Mouse (Mus musculus) CH12.LX (cell line): ENCODE results near the gene Recql5. TPM values are rescaled to one million over a fixed set of nuclear protein-coding genes. Genes with fewer than 3 reads are reported as not detected.

Experiments used
- DNase-seq: peaks from one replicate; pipeline ENCODE4 v3.0.0-alpha.2; 2013; ENCODE audit errors: extremely low read depth
- H3K27ac ChIP-seq: 2 replicates; pipeline ENCODE4 v1.5.1; 2012; ENCODE audit warnings: low read depth, mild to moderate bottlenecking, control low read depth, moderate library complexity; ENCODE audit not compliant: insufficient read depth
- H3K27me3 ChIP-seq: replicated peaks from 2 replicates; pipeline ENCODE3; 2012; ENCODE audit warnings: inconsistent platforms
- H3K36me3 ChIP-seq, 2 experiments: replicated peaks in 1 of 2; 2 replicates each; pipeline versions ENCODE3 to v1.6.1; 2012; ENCODE audit warnings: inconsistent platforms in 1 of 2, low read length in 1 of 2, mild to moderate bottlenecking in 1 of 2, mixed read lengths in 1 of 2, moderate library complexity in 1 of 2; ENCODE audit not compliant: control insufficient read depth in 1 of 2, insufficient read depth in 1 of 2
- H3K4me1 ChIP-seq, 2 experiments: 2 replicates each; pipeline ENCODE4 v1.6.1; 2012; ENCODE audit warnings: inconsistent platforms in 1 of 2, moderate library complexity in 1 of 2; ENCODE audit not compliant: insufficient read depth in 2 of 2, control insufficient read depth in 1 of 2
- H3K4me2 ChIP-seq: 2 replicates; pipeline ENCODE4 v1.6.1; 2012; ENCODE audit warnings: low read depth, mild to moderate bottlenecking, control low read depth; ENCODE audit not compliant: poor library complexity, insufficient read depth, severe bottlenecking
- H3K4me3 ChIP-seq, 3 experiments: fragments of 150-350 bp in 1 of 3; sonication (generic) in 1 of 3; replicated peaks in 1 of 3; 2 replicates each; pipeline versions ENCODE3 to v1.5.1; 2011 to 2012; ENCODE audit warnings: low read depth in 2 of 3, low read length in 2 of 3, mild to moderate bottlenecking in 2 of 3, moderate library complexity in 2 of 3, control low read depth in 1 of 3, improper control_type of control experiment in 1 of 3, inconsistent platforms in 1 of 3, mixed read lengths in 1 of 3; ENCODE audit not compliant: poor library complexity in 1 of 3
- H3K79me2 ChIP-seq: replicated peaks from 2 replicates; pipeline ENCODE4 v1.6.1; 2012; ENCODE audit warnings: mild to moderate bottlenecking, moderate library complexity; ENCODE audit not compliant: control insufficient read depth, poor library complexity, insufficient read depth, severe bottlenecking; ENCODE audit errors: extremely low read depth
- H3K9ac ChIP-seq: 2 replicates; pipeline ENCODE4 v1.6.1; 2012; ENCODE audit warnings: low read depth, mild to moderate bottlenecking, control low read depth, moderate library complexity; ENCODE audit not compliant: insufficient read depth
- H3K9me3 ChIP-seq: replicated peaks from 2 replicates; pipeline ENCODE3; 2012; ENCODE audit warnings: low read length, inconsistent platforms, mixed read lengths
- BHLHE40 ChIP-seq: IDR thresholded peaks from 2 replicates; pipeline ENCODE4 v1.6.1; 2011; ENCODE audit warnings: mild to moderate bottlenecking, low read depth, low read length, improper control_type of control experiment
- CHD1 ChIP-seq: IDR thresholded peaks from 2 replicates; pipeline ENCODE4 v1.6.1; 2012; ENCODE audit warnings: low read depth, low read length, improper control_type of control experiment, inconsistent platforms
- CTCF ChIP-seq, 2 experiments: IDR thresholded peaks in 1 of 2; conservative IDR thresholded peaks in 1 of 2; 2 replicates each; pipeline ENCODE4 v1.5.1; 2011 to 2012; ENCODE audit warnings: low read depth in 2 of 2, low read length in 2 of 2, improper control_type of control experiment in 1 of 2, inconsistent platforms in 1 of 2, mild to moderate bottlenecking in 1 of 2, moderate library complexity in 1 of 2
- E2F4 ChIP-seq: IDR thresholded peaks from 2 replicates; pipeline ENCODE4 v1.6.1; 2011; ENCODE audit warnings: low read depth, low read length, improper control_type of control experiment; ENCODE audit not compliant: insufficient replicate concordance
- EP300 ChIP-seq: IDR thresholded peaks from 2 replicates; pipeline ENCODE4 v1.6.1; 2011; ENCODE audit warnings: low read length, improper control_type of control experiment
- GABPA ChIP-seq: IDR thresholded peaks from 2 replicates; pipeline ENCODE4 v1.6.1; 2012; ENCODE audit warnings: low read depth, low read length, improper control_type of control experiment, inconsistent platforms; ENCODE audit not compliant: insufficient replicate concordance
- HCFC1 ChIP-seq: IDR thresholded peaks from 2 replicates; pipeline ENCODE4 v1.6.1; 2012; ENCODE audit warnings: low read depth, mild to moderate bottlenecking, inconsistent platforms, low read length, improper control_type of control experiment
- IRF4 ChIP-seq: IDR thresholded peaks from 2 replicates; pipeline ENCODE4 v1.6.1; 2014; ENCODE audit warnings: low read depth, mild to moderate bottlenecking, inconsistent platforms, low read length, improper control_type of control experiment
- JUND ChIP-seq: conservative IDR thresholded peaks from 2 replicates; pipeline ENCODE4 v1.6.1; 2011; ENCODE audit warnings: low read depth, low read length, improper control_type of control experiment
- MAX ChIP-seq: IDR thresholded peaks from 2 replicates; pipeline ENCODE4 v1.6.1; 2011; ENCODE audit warnings: low read length, improper control_type of control experiment
- MAZ ChIP-seq: IDR thresholded peaks from 2 replicates; pipeline ENCODE4 v1.6.1; 2012; ENCODE audit warnings: low read depth, mild to moderate bottlenecking, inconsistent platforms, low read length, improper control_type of control experiment, moderate library complexity
- NELFE ChIP-seq: IDR thresholded peaks from 2 replicates; pipeline ENCODE4 v1.6.1; 2011; ENCODE audit warnings: low read depth, low read length, improper control_type of control experiment
- PAX5 ChIP-seq: IDR thresholded peaks from 2 replicates; pipeline ENCODE4 v1.6.1; 2012; ENCODE audit warnings: low read length, inconsistent platforms, mixed read lengths
- POLR2A ChIP-seq: IDR thresholded peaks from 2 replicates; pipeline ENCODE4 v1.6.1; 2011; ENCODE audit warnings: low read depth, mild to moderate bottlenecking, improper control_type of control experiment, low read length
- POLR2AphosphoS2 ChIP-seq: IDR thresholded peaks from 2 replicates; pipeline ENCODE4 v1.6.1; 2011; ENCODE audit warnings: low read depth, low read length, improper control_type of control experiment
- TBP ChIP-seq: conservative IDR thresholded peaks from 2 replicates; pipeline ENCODE4 v1.6.1; 2011; ENCODE audit warnings: low read depth, low read length, improper control_type of control experiment
- TCF12 ChIP-seq: IDR thresholded peaks from 2 replicates; pipeline ENCODE4 v1.6.1; 2014; ENCODE audit warnings: low read depth, mild to moderate bottlenecking, inconsistent platforms, low read length, improper control_type of control experiment
- UBTF ChIP-seq: IDR thresholded peaks from 2 replicates; pipeline ENCODE4 v1.6.1; 2012; ENCODE audit warnings: low read depth, mild to moderate bottlenecking, inconsistent platforms, low read length, improper control_type of control experiment, moderate library complexity
- USF1 ChIP-seq: IDR thresholded peaks from 2 replicates; pipeline ENCODE4 v1.6.1; 2014; ENCODE audit warnings: low read depth, mild to moderate bottlenecking, inconsistent platforms, low read length, improper control_type of control experiment
- USF2 ChIP-seq: conservative IDR thresholded peaks from 2 replicates; pipeline ENCODE4 v1.6.1; 2011; ENCODE audit warnings: low read depth, low read length, improper control_type of control experiment
- ZC3H11A ChIP-seq: IDR thresholded peaks from 2 replicates; pipeline ENCODE4 v1.6.1; 2012; ENCODE audit warnings: low read depth, mild to moderate bottlenecking, inconsistent platforms, low read length, improper control_type of control experiment
- ZMIZ1 ChIP-seq: IDR thresholded peaks from 2 replicates; pipeline ENCODE4 v1.6.1; 2012; ENCODE audit warnings: low read depth, mild to moderate bottlenecking, inconsistent platforms, low read length, improper control_type of control experiment
- ZNF384 ChIP-seq: IDR thresholded peaks from 2 replicates; pipeline ENCODE4 v1.6.1; 2012; ENCODE audit warnings: low read depth, low read length, improper control_type of control experiment, inconsistent platforms
- dilution Hi-C: fragments of 300-500 bp; cut with MboI; formaldehyde crosslinking; loops from 2 replicates; pipeline ENCODE4 v1.14.3; 2020; ENCODE audit warnings: low sequenced_read_pairs; ENCODE audit not compliant: extremely low pct_unique_long_range_greater_than_20kb, extremely low pct_ligation_motif_present
- in situ Hi-C: fragments of 300-500 bp; cut with MboI; formaldehyde crosslinking; loops from 3 replicates; pipeline ENCODE4 v1.14.3; 2019; ENCODE audit warnings: low sequenced_read_pairs, low pct_ligation_motif_present, low pct_unique_long_range_greater_than_20kb, mixed read lengths
- polyA plus RNA-seq: library from polyadenylated mRNA; unstranded; fragments of >175 nt; gene quantifications from 2 replicates; pipeline ENCODE4 v1.2.1, GENCODE M21; 2012; ENCODE audit warnings: low read depth; ENCODE audit not compliant: insufficient read length
- total RNA-seq, 2 experiments: library from RNA; depleted of rRNA; stranded (reverse); fragments of 300-350 nt in 1 of 2; fragments of >200 nt in 1 of 2; gene quantifications; 2 replicates each; pipeline ENCODE4 v1.2.3; 2012 to 2014

Gene Recql5
- total and polyA plus RNA-seq, 3 experiments = 21.8 to 43.3 (median 31.0) TPM

GRCm38 (mm10) chr11:115971016-115971415 lies 37.7 kb upstream of the Recql5 start:
- no peak overlapping the region for H3K4me3 ChIP-seq
- no peak for DNase-seq
- in situ Hi-C loops = no loop called here
- peaks cover 2 to 13% of the 10 kb centered on the region in 2 experiments for H3K36me3 ChIP-seq
- peaks cover 26% of the 10 kb centered on the region for H3K27me3 ChIP-seq
- dilution Hi-C loops = no loop called here
- peaks cover 14 to 21% of the 10 kb centered on the region in 2 experiments for H3K4me1 ChIP-seq
- no peaks in the 10 kb centered on the region for H3K79me2 ChIP-seq
- no peak overlapping the region for H3K9ac ChIP-seq
- no peaks in the 10 kb centered on the region for H3K9me3 ChIP-seq
- H3K4me2 ChIP-seq = no peak overlapping the region
- TF ChIP-seq NELFE (no peak), MAZ (no peak), E2F4 (no peak), USF2 (no peak), ZNF384 (no peak), MAX (no peak), EP300 (no peak), POLR2A (no peak), UBTF (no peak), CHD1 (no peak), IRF4 (no peak), PAX5 (no peak), TBP (no peak), ZMIZ1 (no peak), CTCF (conservative IDR thresholded peaks at IDR 0.05 in 1 of 2, IDR thresholded peaks at IDR 0.05 in 1 of 2; ENCODE audit: low read depth in 2 of 2, low read length in 2 of 2) (no peak), USF1 (no peak), HCFC1 (no peak), POLR2AphosphoS2 (no peak)
- TF ChIP-seq, all 38 proteins: peak for 0
- no peak overlapping the region for H3K27ac ChIP-seq

- Histone ChIP-seq H3K9ac (no peak overlapping the region), H3K4me2 (no peak overlapping the region), H3K4me3 (no peak overlapping the region), H3K4me1 (peaks cover 14 to 17% of the 10 kb centered on the region in 2 experiments), H3K79me2 (no peaks in the 10 kb centered on the region), H3K36me3 (peaks cover 10 to 21% of the 10 kb centered on the region in 2 experiments), H3K27me3 (peaks cover 17% of the 10 kb centered on the region), H3K27ac (no peak overlapping the region), H3K9me3 (no peaks in the 10 kb centered on the region)
- no peak for DNase-seq
- dilution Hi-C loops (no loop called here), in situ Hi-C loops (no loop called here)
- no peak for TF ChIP-seq GABPA
- no peak for TF ChIP-seq POLR2AphosphoS2
- TF ChIP-seq ZC3H11A = no peak
- no peak for TF ChIP-seq TCF12
- no peak for TF ChIP-seq NELFE
- TF ChIP-seq BHLHE40 = no peak
- TF ChIP-seq JUND = no peak
Observed at GRCm38 (mm10) chr11:115970006-115970673, 36.9 kb upstream of the Recql5 start.
